Mouse (Mus musculus) midbrain, embryonic 11.5 days (tissue): ENCODE measurements around the gene Zfp523. TPM values are rescaled to one million over a fixed set of nuclear protein-coding genes. Genes with fewer than 3 reads are reported as not detected.
A peak's percentile ranks its signal among the peaks of the same experiment; 100 is the strongest.
"Not testable (repeated sequence)": the region's sequence is repeated elsewhere in the genome, so short reads cannot be mapped to it uniquely, and the experiment has no call there.

ENCODE experiments used
- ATAC-seq: fragments of 200-750 bp; cut with Nextera tagmentation; 2 replicates; pipeline ENCODE4 v1.8.0; 2017; ENCODE audit warnings: moderate TSS enrichment, moderate library complexity; ENCODE audit not compliant: low FRiP score
- DNase-seq: peaks from one replicate; pipeline ENCODE4 v3.0.0; 2015; ENCODE audit warnings: low spot score; ENCODE audit errors: missing footprints
- H3K27ac ChIP-seq: fragments of 300-500 bp; sonication (generic); 2 replicates; pipeline ENCODE4 v1.5.1; 2014; ENCODE audit warnings: low read depth, low read length
- H3K27me3 ChIP-seq: fragments of 300-500 bp; sonication (generic); 2 replicates; pipeline ENCODE4 v1.6.1; 2014; ENCODE audit warnings: mild to moderate bottlenecking, low read length, moderate library complexity, mixed read lengths; ENCODE audit not compliant: control insufficient read depth, insufficient read depth
- H3K36me3 ChIP-seq: fragments of 300-500 bp; sonication (generic); 2 replicates; pipeline ENCODE4 v1.6.1; 2014; ENCODE audit warnings: mild to moderate bottlenecking, low read length, moderate library complexity, mixed read lengths; ENCODE audit not compliant: control insufficient read depth, insufficient read depth
- H3K4me1 ChIP-seq: fragments of 300-500 bp; sonication (generic); 2 replicates; pipeline ENCODE4 v1.6.1; 2014; ENCODE audit warnings: low read length; ENCODE audit not compliant: control insufficient read depth, insufficient read depth
- H3K4me2 ChIP-seq: fragments of 300-500 bp; sonication (generic); 2 replicates; pipeline ENCODE4 v1.6.1; 2014; ENCODE audit warnings: mild to moderate bottlenecking, moderate library complexity
- H3K4me3 ChIP-seq: fragments of 300-500 bp; sonication (generic); 2 replicates; pipeline ENCODE4 v1.5.1; 2014; ENCODE audit warnings: low read depth, low read length
- H3K9ac ChIP-seq: fragments of 300-500 bp; sonication (generic); 2 replicates; pipeline ENCODE4 v1.6.1; 2014; ENCODE audit warnings: low read length
- H3K9me3 ChIP-seq: fragments of 300-500 bp; sonication (generic); 2 replicates; pipeline ENCODE4 v1.6.1; 2016; ENCODE audit warnings: low read length; ENCODE audit not compliant: control insufficient read depth
- WGBS: fragments of 180-500 bp; shearing (Covaris S2); extraction: QIAGEN DNeasy Blood & Tissue Kit; methylation state at CpG from one replicate; pipeline ENCODE4 v1.1.7; 2014; 5-methylcytosine and 5-hydroxymethylcytosine counted together
- polyA plus RNA-seq: library from polyadenylated mRNA; unstranded; fragments of >200 nt; fragmentation: Nextera tagmentation; extraction: Ambion mirVana; gene quantifications from 2 replicates; pipeline ENCODE4 v1.2.1, GENCODE M21; 2014

The Zfp523 gene
- polyA plus RNA-seq, 1 experiment from 2014 or later, result 30.2 TPM

GRCm38 (mm10) chr17:28213236-28213635 lies 36.3 kb downstream of the Zfp523 start:
- Histone ChIP-seq H3K4me2 (no peak overlapping the region), H3K4me1 (no peaks in the 10 kb centered on the region), H3K4me3 (no peak overlapping the region), H3K36me3 (no peaks in the 10 kb centered on the region), H3K9ac (no peak overlapping the region), H3K27me3 (no peaks in the 10 kb centered on the region; the same call in 1 of the 2 replicates), H3K9me3 (no peaks in the 10 kb centered on the region), H3K27ac (no peak overlapping the region)
- 40% methylated on average over 4 of the region's 4 CpGs for WGBS
- ATAC-seq (no peak), DNase-seq (no peak)

GRCm38 (mm10) chr17:28216791-28217190 lies 39.9 kb downstream of the Zfp523 start:
- Histone ChIP-seq H3K4me3 (no peak overlapping the region), H3K4me2 (no peak overlapping the region), H3K36me3 (no peaks in the 10 kb centered on the region), H3K4me1 (no peaks in the 10 kb centered on the region), H3K27ac (no peak overlapping the region), H3K9me3 (no peaks in the 10 kb centered on the region), H3K27me3 (no peaks in the 10 kb centered on the region; the same call in 1 of the 2 replicates), H3K9ac (no peak overlapping the region)
- ATAC-seq (no peak), DNase-seq (no peak)
- WGBS, result 79% methylated on average over 9 of the region's 9 CpGs

GRCm38 (mm10) chr17:28217721-28218649 lies 41.1 kb downstream of the Zfp523 start:
- peak overlapping the region; percentile 41; the same call in 1 of the 2 replicates for H3K9ac ChIP-seq
- ATAC-seq (no peak), DNase-seq (no peak)
- no peaks in the 10 kb centered on the region; the same call in 1 of the 2 replicates for H3K4me1 ChIP-seq
- no peaks in the 10 kb centered on the region for H3K36me3 ChIP-seq
- H3K4me2 ChIP-seq, result no peak overlapping the region
- H3K9me3 ChIP-seq, result no peaks in the 10 kb centered on the region
- H3K27me3 ChIP-seq, result no peaks in the 10 kb centered on the region; the same call in 1 of the 2 replicates
- peak overlapping the region; percentile 25; the same call in 1 of the 2 replicates for H3K27ac ChIP-seq
- no peak overlapping the region for H3K4me3 ChIP-seq
- 25% methylated on average over 23 of the region's 23 CpGs for WGBS

- not testable (repeated sequence) for H3K27me3 ChIP-seq, H3K4me3 ChIP-seq, DNase-seq, H3K9me3 ChIP-seq, H3K9ac ChIP-seq, H3K4me1 ChIP-seq, ATAC-seq, H3K4me2 ChIP-seq, H3K27ac ChIP-seq, H3K36me3 ChIP-seq
- WGBS, result 93% methylated on average over 9 of the region's 10 CpGs
These were observed 45.5 kb downstream of the Zfp523 start for GRCm38 (mm10) chr17:28222463-28222862.

GRCm38 (mm10) chr17:28223561-28224391 lies 46.8 kb downstream of the Zfp523 start:
- no peaks in the 10 kb centered on the region; the same call in 1 of the 2 replicates for H3K4me1 ChIP-seq
- H3K36me3 ChIP-seq, result no peaks in the 10 kb centered on the region
- no peaks in the 10 kb centered on the region for H3K27me3 ChIP-seq
- H3K9me3 ChIP-seq, result no peaks in the 10 kb centered on the region
- DNase-seq, result peak; percentile 98
- WGBS, result under 1% methylated on average over 46 of the region's 46 CpGs
- peak overlapping the region; percentile 42 for H3K4me3 ChIP-seq
- peak overlapping the region; percentile 83 for H3K4me2 ChIP-seq
- peak; percentile 92 for ATAC-seq
- H3K27ac ChIP-seq, result peak overlapping the region; percentile 30; the same call in 1 of the 2 replicates
- peak overlapping the region; percentile 73 for H3K9ac ChIP-seq

GRCm38 (mm10) chr17:28224615-28225014 lies 47.7 kb downstream of the Zfp523 start:
- Histone ChIP-seq H3K4me1 (no peaks in the 10 kb centered on the region; the same call in 1 of the 2 replicates), H3K4me2 (no peak overlapping the region), H3K4me3 (no peak overlapping the region), H3K27ac (no peak overlapping the region), H3K36me3 (no peaks in the 10 kb centered on the region), H3K27me3 (no peaks in the 10 kb centered on the region), H3K9ac (no peak overlapping the region), H3K9me3 (no peaks in the 10 kb centered on the region)
- 84% methylated on average over 10 of the region's 10 CpGs for WGBS
- ATAC-seq (no peak), DNase-seq (no peak)

GRCm38 (mm10) chr17:28226014-28226413 lies 49.1 kb downstream of the Zfp523 start:
- peak overlapping the region; percentile 41 for H3K9ac ChIP-seq
- no peaks in the 10 kb centered on the region for H3K27me3 ChIP-seq
- H3K36me3 ChIP-seq, result no peaks in the 10 kb centered on the region
- WGBS, result under 1% methylated on average over 21 of the region's 21 CpGs
- no peak overlapping the region for H3K27ac ChIP-seq
- no peaks in the 10 kb centered on the region for H3K9me3 ChIP-seq
- peak overlapping the region; percentile 21 for H3K4me3 ChIP-seq
- H3K4me1 ChIP-seq, result no peaks in the 10 kb centered on the region; the same call in 1 of the 2 replicates
- H3K4me2 ChIP-seq, result peak overlapping the region; percentile 51
- DNase-seq (peak; percentile 97), ATAC-seq (peak; percentile 44)

GRCm38 (mm10) chr17:28230486-28230885 lies 53.6 kb downstream of the Zfp523 start:
- ATAC-seq, result no peak
- Histone ChIP-seq H3K9ac (no peak overlapping the region), H3K27me3 (no peaks in the 10 kb centered on the region), H3K27ac (no peak overlapping the region), H3K36me3 (no peaks in the 10 kb centered on the region), H3K4me2 (no peak overlapping the region), H3K4me3 (no peak overlapping the region), H3K9me3 (no peaks in the 10 kb centered on the region), H3K4me1 (no peaks in the 10 kb centered on the region; the same call in none of the 2 replicates)
- no peak for DNase-seq
- 89% methylated on average over 6 of the region's 6 CpGs for WGBS
